Mouse (Mus musculus): ENCODE data around the gene Dtx3. TPM values are rescaled to one million over a fixed set of nuclear protein-coding genes. Genes with fewer than 3 reads are reported as not detected.

The Dtx3 gene
- total and polyA plus RNA-seq, 3 experiments, result 23.7 to 102 (median 24.2) TPM

GRCm38 (mm10) chr10:127188079-127188453 is 7.5 kb downstream of the Dtx3 start:
- TF ChIP-seq EP300 (IDR thresholded peaks at IDR 0.05; ENCODE audit: insufficient read depth, low read depth, low read length) (no peak), CTCF (IDR thresholded peaks at IDR 0.05) (no peak), POLR2A (IDR thresholded peaks at IDR 0.05; ENCODE audit: insufficient read depth, low read depth, low read length) (no peak)
- intact Hi-C loops (cut with DNase I), result no loop called here
- Histone ChIP-seq H3K4me1 (ENCODE audit: control insufficient read depth, insufficient read depth, low read length) (peaks cover 1% of the 10 kb centered on the region), H3K36me3 (ENCODE audit: control insufficient read depth, insufficient read depth, low read length) (no peaks in the 10 kb centered on the region), H3K9ac (ENCODE audit: low read depth, low read length) (peak overlapping the region; percentile 77), H3K4me3 (peak overlapping the region; percentile 66), H3K27ac (no peak overlapping the region; the same call in 1 of the 2 replicates), H3K27me3 (ENCODE audit: control insufficient read depth, insufficient read depth, low read length) (no peaks in the 10 kb centered on the region), H3K79me2 (replicated peaks; ENCODE audit: control insufficient read depth, insufficient read depth, low read length) (no peaks in the 10 kb centered on the region)
- DNase-seq, result peak in 1 of 2 experiments; percentile 46
- 4% methylated on average over 18 of the region's 21 CpGs for WGBS

DNA sequence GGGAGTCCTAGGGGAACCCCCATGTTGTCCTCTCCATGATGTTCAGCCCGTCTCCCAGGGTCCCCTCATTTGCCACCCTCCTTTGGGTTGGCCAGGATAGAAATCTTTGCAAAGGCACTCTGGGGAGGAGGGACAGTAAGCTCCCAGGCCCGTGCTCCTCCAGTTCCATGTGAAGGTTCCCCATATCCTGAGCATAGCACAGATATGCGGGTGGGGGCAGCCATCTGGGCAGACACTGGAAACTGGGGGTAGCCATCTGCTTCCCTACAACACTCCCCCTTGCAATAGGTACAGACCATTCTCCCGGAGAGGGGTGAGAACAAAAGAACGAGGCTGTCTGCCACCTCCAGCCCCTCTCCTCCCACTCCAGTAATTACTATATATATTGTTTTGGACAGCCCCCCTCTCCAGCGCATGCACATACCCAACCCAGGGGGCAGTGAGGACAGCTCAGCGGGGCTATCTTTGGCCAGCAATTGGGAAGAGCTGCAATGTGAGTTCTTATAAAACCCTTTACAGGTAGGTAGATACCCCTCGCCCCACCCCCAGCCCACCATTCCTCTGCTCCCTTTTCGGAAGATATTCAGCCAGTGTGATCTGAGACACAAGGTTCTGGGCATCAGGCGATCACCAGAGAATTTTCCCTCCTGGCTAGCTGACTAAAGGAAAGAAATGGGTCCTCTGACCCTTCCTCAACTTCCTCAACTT is 8.0 kb downstream of the Dtx3 start:
- intact Hi-C loops (cut with DNase I), result no loop called here
- H3K4me3 ChIP-seq, result no peak overlapping the region
- H3K4me1 ChIP-seq (ENCODE audit: control insufficient read depth, insufficient read depth, low read length), result peaks cover 1% of the 10 kb centered on the region
- no peaks in the 10 kb centered on the region for H3K36me3 ChIP-seq (ENCODE audit: control insufficient read depth, insufficient read depth, low read length)
- no peak overlapping the region for H3K9ac ChIP-seq (ENCODE audit: low read depth, low read length)
- H3K27me3 ChIP-seq (ENCODE audit: control insufficient read depth, insufficient read depth, low read length), result no peaks in the 10 kb centered on the region
- H3K79me2 ChIP-seq (replicated peaks; ENCODE audit: control insufficient read depth, insufficient read depth, low read length), result no peaks in the 10 kb centered on the region
- TF ChIP-seq CTCF (IDR thresholded peaks at IDR 0.05) (no peak), EP300 (IDR thresholded peaks at IDR 0.05; ENCODE audit: insufficient read depth, low read depth, low read length) (peak; percentile 4; the same call in 1 of the 2 replicates), POLR2A (IDR thresholded peaks at IDR 0.05; ENCODE audit: insufficient read depth, low read depth, low read length) (0 out of 2 replicates have a peak, but pooled peaks have one; percentile 31)
- peak in 1 of 2 experiments; percentile 28 for DNase-seq
- WGBS, result 49% methylated on average over 10 of the region's 10 CpGs
- H3K27ac ChIP-seq, result no peak overlapping the region

GRCm38 (mm10) chr10:127186451-127186850 is 9.1 kb downstream of the Dtx3 start:
- no peak for TF ChIP-seq EP300 (IDR thresholded peaks at IDR 0.05; ENCODE audit: insufficient read depth, low read depth, low read length)
- peak; percentile 59 for TF ChIP-seq CTCF (IDR thresholded peaks at IDR 0.05)
- peak; percentile 23; the same call in 1 of the 2 replicates for TF ChIP-seq POLR2A (IDR thresholded peaks at IDR 0.05; ENCODE audit: insufficient read depth, low read depth, low read length)
- Histone ChIP-seq H3K27me3 (ENCODE audit: control insufficient read depth, insufficient read depth, low read length) (no peaks in the 10 kb centered on the region), H3K27ac (no peak overlapping the region), H3K9ac (ENCODE audit: low read depth, low read length) (no peak overlapping the region), H3K4me3 (no peak overlapping the region), H3K79me2 (replicated peaks; ENCODE audit: control insufficient read depth, insufficient read depth, low read length) (no peaks in the 10 kb centered on the region), H3K36me3 (ENCODE audit: control insufficient read depth, insufficient read depth, low read length) (no peaks in the 10 kb centered on the region), H3K4me1 (ENCODE audit: control insufficient read depth, insufficient read depth, low read length) (peaks cover 1% of the 10 kb centered on the region)
- 79% methylated on average over 1 of the region's 1 CpGs for WGBS
- intact Hi-C loops (cut with DNase I), result no loop called here
- DNase-seq, result peak in 1 of 2 experiments; percentile 17

- TF ChIP-seq EP300 (IDR thresholded peaks at IDR 0.05; ENCODE audit: insufficient read depth, low read depth, low read length) (no peak), POLR2A (IDR thresholded peaks at IDR 0.05; ENCODE audit: insufficient read depth, low read depth, low read length) (0 out of 2 replicates have a peak, but pooled peaks have one; percentile 38)
- WGBS, result 88% methylated on average over 15 of the region's 15 CpGs
- no peak overlapping the region for H3K4me3 ChIP-seq
- H3K27ac ChIP-seq, result no peak overlapping the region
- peak in 1 of 2 experiments; percentile 20 for DNase-seq
- H3K4me1 ChIP-seq (ENCODE audit: control insufficient read depth, insufficient read depth, low read length), result no peaks in the 10 kb centered on the region; the same call in 1 of the 2 replicates
- H3K9ac ChIP-seq (ENCODE audit: low read depth, low read length), result no peak overlapping the region
- no peaks in the 10 kb centered on the region for H3K79me2 ChIP-seq (replicated peaks; ENCODE audit: control insufficient read depth, insufficient read depth, low read length)
- H3K27me3 ChIP-seq (ENCODE audit: control insufficient read depth, insufficient read depth, low read length), result no peaks in the 10 kb centered on the region
- H3K36me3 ChIP-seq (ENCODE audit: control insufficient read depth, insufficient read depth, low read length), result no peaks in the 10 kb centered on the region
- intact Hi-C loops (cut with DNase I), result no loop called here
Measured at GRCm38 (mm10) chr10:127185506-127185905, 10.0 kb downstream of the Dtx3 start.

GRCm38 (mm10) chr10:127185101-127185500 is 10.4 kb downstream of the Dtx3 start:
- H3K36me3 ChIP-seq (ENCODE audit: control insufficient read depth, insufficient read depth, low read length), result no peaks in the 10 kb centered on the region
- no peak overlapping the region for H3K27ac ChIP-seq
- H3K79me2 ChIP-seq (replicated peaks; ENCODE audit: control insufficient read depth, insufficient read depth, low read length), result no peaks in the 10 kb centered on the region
- TF ChIP-seq POLR2A (IDR thresholded peaks at IDR 0.05; ENCODE audit: insufficient read depth, low read depth, low read length) (no peak), EP300 (IDR thresholded peaks at IDR 0.05; ENCODE audit: insufficient read depth, low read depth, low read length) (no peak), CTCF (IDR thresholded peaks at IDR 0.05) (no peak)
- no peak overlapping the region for H3K9ac ChIP-seq (ENCODE audit: low read depth, low read length)
- DNase-seq, result peak in 1 of 2 experiments; percentile 17
- no peak overlapping the region for H3K4me3 ChIP-seq
- intact Hi-C loops (cut with DNase I), result no loop called here
- H3K27me3 ChIP-seq (ENCODE audit: control insufficient read depth, insufficient read depth, low read length), result no peaks in the 10 kb centered on the region
- WGBS, result 75% methylated on average over 9 of the region's 9 CpGs
- no peaks in the 10 kb centered on the region; the same call in 1 of the 2 replicates for H3K4me1 ChIP-seq (ENCODE audit: control insufficient read depth, insufficient read depth, low read length)

DNA sequence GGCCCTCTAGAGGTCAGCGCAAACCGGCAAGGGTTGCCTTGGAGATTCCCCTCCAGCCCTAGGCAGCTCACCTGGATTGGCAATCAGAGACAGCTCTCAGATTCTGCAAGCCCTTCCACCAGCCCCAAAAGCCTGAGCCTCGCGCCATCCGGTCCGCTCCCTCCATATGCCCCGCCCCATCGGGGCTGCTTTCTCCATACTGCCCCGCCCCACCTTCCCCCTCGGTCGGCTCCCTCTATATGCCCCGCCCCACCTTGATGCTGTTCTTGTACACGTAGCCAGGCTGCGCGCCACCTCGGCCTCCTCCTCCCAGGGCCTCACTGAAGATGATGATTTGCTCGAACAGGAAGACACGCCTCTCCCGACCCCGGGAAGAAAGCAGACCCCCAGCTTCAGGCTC is 11.8 kb downstream of the Dtx3 start:
- Histone ChIP-seq H3K4me3 (peak overlapping the region; percentile 55), H3K27me3 (ENCODE audit: control insufficient read depth, insufficient read depth, low read length) (no peaks in the 10 kb centered on the region), H3K27ac (peak overlapping the region; percentile 91)

More for the DNA sequence above, 11.8 kb downstream of the Dtx3 start:
- WGBS, result 14% methylated on average over 20 of the region's 20 CpGs
- TF ChIP-seq CTCF (IDR thresholded peaks at IDR 0.05), result no peak
- TF ChIP-seq POLR2A (IDR thresholded peaks at IDR 0.05; ENCODE audit: insufficient read depth, low read depth, low read length), result 0 out of 2 replicates have a peak, but pooled peaks have one; percentile 34
- peak; percentile 38 to 52 for DNase-seq
- Histone ChIP-seq H3K9ac (ENCODE audit: low read depth, low read length) (peak overlapping the region; percentile 57), H3K4me1 (ENCODE audit: control insufficient read depth, insufficient read depth, low read length) (no peaks in the 10 kb centered on the region; the same call in 1 of the 2 replicates), H3K79me2 (replicated peaks; ENCODE audit: control insufficient read depth, insufficient read depth, low read length) (no peaks in the 10 kb centered on the region), H3K36me3 (ENCODE audit: control insufficient read depth, insufficient read depth, low read length) (no peaks in the 10 kb centered on the region)
- intact Hi-C loops (cut with DNase I), result no loop called here
